Mouse (Mus musculus) forebrain, embryonic 11.5 days (tissue): ENCODE data around the gene Mad1l1. TPM values are rescaled to one million over a fixed set of nuclear protein-coding genes. Genes with fewer than 3 reads are reported as not detected.

Experiments
- ATAC-seq: fragments of 200-750 bp; cut with Nextera tagmentation; replicated peaks from 2 replicates; pipeline ENCODE4 v1.8.0; 2017; ENCODE audit warnings: moderate TSS enrichment; ENCODE audit not compliant: low FRiP score
- DNase-seq: peaks from one replicate; pipeline ENCODE4 v3.0.0-alpha.2; 2017; ENCODE audit warnings: low spot score
- H3K27ac ChIP-seq: fragments of 300-500 bp; sonication (generic); 2 replicates; pipeline ENCODE4 v1.5.1; 2014; ENCODE audit warnings: low read depth, low read length
- H3K27me3 ChIP-seq: fragments of 300-500 bp; sonication (generic); 2 replicates; pipeline ENCODE4 v1.6.1; 2014; ENCODE audit warnings: mild to moderate bottlenecking, low read length, mixed read lengths; ENCODE audit not compliant: control insufficient read depth, insufficient read depth
- H3K36me3 ChIP-seq: fragments of 300-500 bp; sonication (generic); 2 replicates; pipeline ENCODE4 v1.6.1; 2014; ENCODE audit warnings: mild to moderate bottlenecking, low read length, moderate library complexity, mixed read lengths; ENCODE audit not compliant: control insufficient read depth, insufficient read depth
- H3K4me1 ChIP-seq: fragments of 300-500 bp; sonication (generic); replicated peaks from 2 replicates; pipeline ENCODE4 v1.6.1; 2014; ENCODE audit warnings: low read length, mixed read lengths; ENCODE audit not compliant: control insufficient read depth, insufficient read depth
- H3K4me2 ChIP-seq: fragments of 300-500 bp; sonication (generic); 2 replicates; pipeline ENCODE4 v1.6.1; 2014; ENCODE audit warnings: low read depth, mild to moderate bottlenecking, low read length, moderate library complexity, mixed read lengths; ENCODE audit not compliant: severe bottlenecking
- H3K4me3 ChIP-seq: fragments of 300-500 bp; sonication (generic); 2 replicates; pipeline ENCODE4 v1.5.1; 2014; ENCODE audit warnings: low read depth, low read length
- H3K9ac ChIP-seq: fragments of 300-500 bp; sonication (generic); 2 replicates; pipeline ENCODE4 v1.6.1; 2014; ENCODE audit warnings: low read length
- H3K9me3 ChIP-seq: fragments of 300-500 bp; sonication (generic); 2 replicates; pipeline ENCODE4 v1.6.1; 2016; ENCODE audit warnings: low read length, mixed read lengths; ENCODE audit not compliant: control insufficient read depth
- WGBS: fragments of 180-500 bp; shearing (Covaris S2); extraction: QIAGEN DNeasy Blood & Tissue Kit; methylation state at CpG from one replicate; pipeline ENCODE4 v1.1.7; 2014; 5-methylcytosine and 5-hydroxymethylcytosine counted together
- polyA plus RNA-seq: library from polyadenylated mRNA; unstranded; fragments of >200 nt; fragmentation: Nextera tagmentation; extraction: Ambion mirVana; gene quantifications from 2 replicates; pipeline ENCODE4 v1.2.1, GENCODE M21; 2014

The Mad1l1 gene
- polyA plus RNA-seq, 1 experiment from 2014 or later, result 52.7 TPM

DNA sequence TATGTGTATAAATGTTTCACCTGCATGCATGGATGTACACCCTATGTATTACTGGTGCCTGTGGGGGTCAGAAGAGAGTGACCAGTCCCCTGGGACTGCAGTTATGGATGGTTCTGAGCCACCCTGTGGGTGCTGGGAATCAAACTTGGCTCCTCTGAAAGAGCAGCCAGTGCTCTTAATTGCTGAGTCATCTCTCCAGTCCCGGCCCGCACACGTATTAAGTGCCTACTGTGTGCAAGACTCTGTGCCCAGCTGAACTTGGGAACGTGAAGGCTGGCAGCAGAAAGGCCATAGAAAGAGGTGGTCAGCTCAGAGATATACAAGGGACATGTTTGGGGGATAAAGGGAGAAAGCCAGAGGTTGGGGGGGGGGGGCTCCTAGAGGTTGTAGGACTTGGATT lies 344.8 kb downstream of the Mad1l1 start:
- Histone ChIP-seq H3K27ac (no peak overlapping the region), H3K9ac (no peak overlapping the region), H3K4me1 (peaks cover 2% of the 10 kb centered on the region; the same call in 1 of the 2 replicates), H3K36me3 (no peaks in the 10 kb centered on the region), H3K4me2 (no peak overlapping the region), H3K27me3 (no peaks in the 10 kb centered on the region), H3K9me3 (no peaks in the 10 kb centered on the region), H3K4me3 (no peak overlapping the region)
- 79% methylated on average over 4 of the region's 4 CpGs for WGBS
- DNase-seq (no peak), ATAC-seq (no peak)

DNA sequence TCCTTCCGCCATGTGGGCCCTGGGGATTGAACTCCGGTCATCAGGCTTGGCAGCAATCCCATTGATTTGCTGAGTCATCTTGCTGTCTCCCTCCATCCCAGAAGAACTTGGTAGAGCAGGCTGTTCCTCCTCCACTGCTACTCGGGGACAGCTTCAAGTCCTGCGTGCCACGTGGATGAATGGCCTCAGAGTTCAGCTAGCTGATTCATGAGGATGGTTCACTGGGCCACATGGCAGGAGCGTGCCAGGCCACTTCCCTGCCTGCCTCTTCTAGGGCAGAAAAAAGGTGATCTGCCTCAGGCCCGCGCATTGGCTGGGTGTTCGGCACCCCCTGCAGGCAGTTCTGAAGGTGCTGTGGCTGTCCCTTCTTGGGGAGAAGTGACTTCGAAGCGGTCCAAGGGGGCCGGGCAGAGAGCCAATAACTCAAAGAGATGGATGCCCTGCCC lies 351.1 kb downstream of the Mad1l1 start:
- H3K27ac ChIP-seq, result no peak overlapping the region
- ATAC-seq, result no peak
- no peak overlapping the region for H3K9ac ChIP-seq
- WGBS, result 78% methylated on average over 12 of the region's 12 CpGs
- H3K4me2 ChIP-seq, result no peak overlapping the region
- H3K4me3 ChIP-seq, result no peak overlapping the region
- H3K4me1 ChIP-seq, result no peaks in the 10 kb centered on the region
- no peak for DNase-seq
- no peaks in the 10 kb centered on the region for H3K36me3 ChIP-seq
- no peaks in the 10 kb centered on the region for H3K9me3 ChIP-seq
- no peaks in the 10 kb centered on the region for H3K27me3 ChIP-seq

DNA sequence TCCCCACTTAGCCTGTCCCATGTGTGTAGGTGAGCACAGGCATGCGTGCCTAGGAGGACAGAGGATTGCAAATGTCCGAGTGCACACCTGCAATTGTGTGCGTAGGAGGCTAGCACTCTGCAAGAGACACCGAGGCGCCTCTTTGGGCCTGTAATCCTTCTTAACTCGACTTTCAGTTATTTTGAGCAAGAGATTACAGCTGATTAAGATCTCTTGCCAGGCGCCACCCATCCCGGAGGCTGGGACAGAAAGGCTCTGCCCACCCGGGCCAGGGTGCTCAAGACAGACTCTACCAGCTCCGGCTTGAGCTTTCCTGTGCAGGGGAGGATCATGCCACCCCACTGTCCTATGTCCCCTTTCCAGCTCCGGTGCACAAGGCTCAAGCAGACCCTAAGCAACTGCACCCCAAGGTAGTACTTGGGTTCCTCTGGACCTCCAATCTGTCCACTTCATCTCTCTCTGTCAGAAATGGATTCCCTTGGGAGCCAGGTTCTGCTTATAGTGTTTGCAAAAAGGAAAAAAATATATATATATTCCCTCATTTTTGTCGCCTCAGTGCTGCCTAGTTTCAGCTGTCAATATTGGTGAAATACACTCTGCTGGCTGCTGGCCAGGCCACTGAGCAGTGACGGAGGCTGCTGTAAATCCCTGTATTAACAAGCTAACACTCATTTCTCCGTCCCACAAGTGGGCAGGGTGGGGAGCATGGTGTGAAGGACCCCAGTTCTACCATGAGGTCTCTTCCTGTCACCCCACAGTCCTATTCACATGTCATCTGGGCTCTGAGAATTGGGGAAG lies 352.0 kb downstream of the Mad1l1 start:
- no peak overlapping the region for H3K9ac ChIP-seq
- no peaks in the 10 kb centered on the region for H3K9me3 ChIP-seq
- DNase-seq (no peak), ATAC-seq (no peak)
- no peak overlapping the region for H3K4me2 ChIP-seq
- no peaks in the 10 kb centered on the region for H3K27me3 ChIP-seq
- H3K27ac ChIP-seq, result no peak overlapping the region
- no peaks in the 10 kb centered on the region for H3K36me3 ChIP-seq
- no peak overlapping the region for H3K4me3 ChIP-seq
- 82% methylated on average over 14 of the region's 14 CpGs for WGBS
- no peaks in the 10 kb centered on the region for H3K4me1 ChIP-seq

DNA sequence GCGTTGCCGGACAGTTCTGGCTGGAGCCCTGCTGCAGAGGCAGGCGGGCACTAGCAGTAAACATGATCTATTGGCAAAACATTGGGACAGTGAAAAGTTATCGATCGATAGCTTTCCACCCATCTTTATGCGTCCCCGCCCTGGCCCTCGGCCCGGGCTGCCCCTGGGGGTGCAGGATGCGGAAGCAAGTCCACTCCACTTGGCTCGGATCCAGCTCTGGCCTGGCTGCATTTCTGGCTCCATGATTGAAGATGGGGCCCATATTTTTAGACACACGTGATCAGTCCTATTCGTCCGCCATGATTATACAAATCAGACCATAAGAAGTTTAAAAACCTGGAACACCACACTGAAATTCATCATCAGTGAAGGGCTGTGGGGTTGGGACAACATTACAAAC lies 355.8 kb downstream of the Mad1l1 start:
- Histone ChIP-seq H3K9ac (no peak overlapping the region), H3K9me3 (no peaks in the 10 kb centered on the region), H3K4me2 (no peak overlapping the region), H3K4me1 (no peaks in the 10 kb centered on the region), H3K36me3 (no peaks in the 10 kb centered on the region), H3K4me3 (no peak overlapping the region), H3K27ac (no peak overlapping the region), H3K27me3 (no peaks in the 10 kb centered on the region)
- 91% methylated on average over 14 of the region's 14 CpGs for WGBS
- no peak for DNase-seq
- no peak for ATAC-seq

DNA sequence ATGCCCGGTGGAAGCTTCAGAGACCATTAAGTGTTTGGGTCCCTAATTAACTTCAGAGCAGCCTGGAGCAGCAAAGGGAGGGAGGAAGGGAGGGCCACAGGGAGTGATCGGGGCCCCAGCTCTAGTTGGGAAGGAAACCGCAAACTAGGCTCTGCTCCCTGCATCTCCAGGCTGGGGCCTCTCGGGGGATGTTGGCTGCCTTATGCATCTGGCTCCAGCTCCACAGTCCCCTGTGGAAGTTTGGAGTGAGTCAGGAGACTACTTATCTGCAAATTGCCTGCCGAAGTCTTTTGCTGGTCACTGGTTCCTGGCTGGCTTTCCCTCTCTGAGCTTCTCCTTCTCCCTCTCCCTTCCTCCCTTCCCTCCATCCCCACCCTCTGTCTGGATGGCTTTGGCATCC lies 357.0 kb downstream of the Mad1l1 start:
- no peak overlapping the region for H3K9ac ChIP-seq
- 67% methylated on average over 5 of the region's 5 CpGs for WGBS
- DNase-seq, result no peak

DNA sequence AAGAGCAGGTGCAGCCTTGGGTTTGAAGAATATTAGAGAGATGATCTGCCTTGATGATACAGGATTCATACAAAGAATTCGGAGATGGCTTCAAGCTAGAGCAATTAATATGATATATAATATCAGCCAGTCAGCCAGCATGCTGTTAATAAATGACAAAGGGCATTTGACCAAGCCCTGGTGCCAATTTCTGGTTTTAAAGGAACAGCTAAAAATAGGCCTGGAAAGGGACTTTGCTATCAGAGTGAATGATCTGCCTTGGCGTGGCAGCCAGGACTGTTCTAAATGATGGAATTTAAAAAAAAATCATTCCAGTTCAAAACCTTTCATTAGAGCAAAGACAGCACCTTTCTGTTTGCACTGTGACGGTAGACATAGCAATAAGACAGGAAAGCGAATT lies 361.6 kb downstream of the Mad1l1 start:
- Histone ChIP-seq H3K9me3 (no peaks in the 10 kb centered on the region), H3K4me1 (no peaks in the 10 kb centered on the region), H3K36me3 (no peaks in the 10 kb centered on the region), H3K4me2 (no peak overlapping the region), H3K9ac (no peak overlapping the region), H3K4me3 (no peak overlapping the region), H3K27ac (no peak overlapping the region), H3K27me3 (no peaks in the 10 kb centered on the region)
- 91% methylated on average over 4 of the region's 4 CpGs for WGBS
- DNase-seq (no peak), ATAC-seq (no peak)

More for the DNA sequence above, 357.0 kb downstream of the Mad1l1 start:
- no peaks in the 10 kb centered on the region for H3K9me3 ChIP-seq
- no peak overlapping the region for H3K4me2 ChIP-seq
- no peaks in the 10 kb centered on the region for H3K36me3 ChIP-seq
- no peak overlapping the region for H3K4me3 ChIP-seq
- H3K4me1 ChIP-seq, result no peaks in the 10 kb centered on the region
- no peaks in the 10 kb centered on the region for H3K27me3 ChIP-seq
- no peak overlapping the region for H3K27ac ChIP-seq
- no peak for ATAC-seq

Other genes with a start within 250 kb of the Mad1l1 start
- gene Nudt1, start 104 bp upstream of the Mad1l1 start, polyA plus RNA-seq, result 42.2 and 51.2 TPM in 2 replicates
- 21.0 and 22.3 TPM in 2 replicates for gene Mrm2, start 10.3 kb upstream of the Mad1l1 start, polyA plus RNA-seq
- gene Snx8, start 67.7 kb upstream of the Mad1l1 start, polyA plus RNA-seq, result 10.6 and 12.3 TPM in 2 replicates
- gene Eif3b, start 97.8 kb upstream of the Mad1l1 start, polyA plus RNA-seq, result 177 and 215 TPM in 2 replicates
- gene Gm4869, start 124.1 kb upstream of the Mad1l1 start, polyA plus RNA-seq, result 0.09 TPM in 1 of 2 replicates, not detected in the other
- gene Chst12, start 184.0 kb upstream of the Mad1l1 start, polyA plus RNA-seq, result 11.8 and 12.2 TPM in 2 replicates
- not detected in 2 replicates for gene Grifin, start 243.5 kb upstream of the Mad1l1 start, polyA plus RNA-seq